Mouse (Mus musculus): ENCODE results near the gene Kctd17.

DNA sequence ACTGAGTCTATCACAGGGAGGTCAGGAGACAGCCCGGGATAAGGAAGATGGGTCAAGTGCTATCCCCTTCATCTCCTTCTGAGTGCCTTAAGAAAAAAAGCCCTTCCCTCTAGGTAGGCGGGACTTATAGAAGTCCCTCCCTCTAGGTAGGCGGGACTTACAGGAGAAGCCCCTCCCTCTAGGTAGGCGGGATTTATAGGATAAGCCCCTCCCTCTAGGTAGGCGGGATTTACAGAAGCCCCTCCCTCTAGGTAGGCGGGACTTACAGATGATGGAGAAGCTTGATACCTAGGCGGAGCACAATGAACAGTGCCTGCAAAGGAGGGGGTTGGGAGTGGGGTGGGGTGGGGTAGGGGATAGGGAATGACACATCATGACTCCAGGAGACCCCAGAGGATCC is 51.7 kb downstream of the Kctd17 start:
- TF ChIP-seq CTCF (IDR thresholded peaks at IDR 0.05; ENCODE audit: low read depth) (no peak), EP300 (optimal IDR thresholded peaks at IDR 0.05) (no peak)
